Comparison of ENCODE assay signal across 18 mouse cellular contexts in the genomic region with DNA sequence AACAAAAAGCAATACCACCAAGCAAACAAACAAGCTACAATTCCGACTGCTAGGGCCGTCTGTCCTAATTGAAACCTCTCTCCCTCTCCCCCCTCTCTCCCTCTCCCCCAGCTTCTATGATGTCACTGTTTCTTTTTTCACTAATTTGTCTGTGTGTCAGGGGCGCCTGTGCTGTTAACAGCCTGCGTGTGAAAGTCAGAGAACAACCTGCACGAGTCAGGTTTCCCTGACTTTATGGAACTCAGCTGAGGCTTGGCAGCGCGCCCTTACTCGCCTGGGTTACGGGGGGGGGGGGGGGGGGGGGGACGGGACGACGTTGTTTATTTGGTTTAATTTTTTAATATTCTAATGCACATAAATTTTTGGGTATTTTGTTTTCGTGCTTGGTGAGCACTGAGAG. TPM values are rescaled to one million over a fixed set of nuclear protein-coding genes. Genes with fewer than 3 reads are reported as not detected.
A peak's percentile ranks its signal among the peaks of the same experiment; 100 is the strongest.
DNase-seq lines count a peak whose midpoint lies in the region; ATAC-seq lines count a peak whose summit lies in the region.
"Had no signal": no experiment of that assay in that cellular context is flagged by ENCODE, and none has a peak within 500 bp of the region (broad histone marks: within the 10 kb centered on the region; RNA-seq: fewer than 3 reads in every experiment).

No protein-coding gene starts in this region.

- 66% methylated on average over 9 of the region's 13 CpGs for WGBS in forebrain, embryonic 12.5 days
- WGBS in forebrain, embryonic 13.5 days: 62% methylated on average over 13 of the region's 13 CpGs
- 76% methylated on average over 13 of the region's 13 CpGs for WGBS in hindbrain, embryonic 13.5 days
- 74% methylated on average over 13 of the region's 13 CpGs for WGBS in hindbrain, embryonic 12.5 days
- WGBS in neural tube, embryonic 15.5 days: 60% methylated on average over 12 of the region's 13 CpGs

- no peak for ATAC-seq in forebrain, embryonic 12.5 days (ENCODE audit: low FRiP score)
- no peak for ATAC-seq in forebrain, embryonic 13.5 days
- ATAC-seq in hindbrain, embryonic 13.5 days (ENCODE audit: low FRiP score): no peak
- ATAC-seq in hindbrain, embryonic 12.5 days (ENCODE audit: low FRiP score): no peak
- ATAC-seq in activated CD4-positive, CD25-positive, alpha-beta regulatory T cell, adult 4 months: peak; percentile 15
- no peak for ATAC-seq in neural tube, embryonic 15.5 days (ENCODE audit: low FRiP score)
- ATAC-seq: forebrain, embryonic 14.5 days; hindbrain, embryonic 16.5 days had no signal

- peaks cover 12% of the 10 kb centered on the region; the same call in 1 of the 2 replicates for H3K27me3 ChIP-seq in forebrain, embryonic 12.5 days
- H3K27me3 ChIP-seq in forebrain, embryonic 13.5 days: peaks cover 5% of the 10 kb centered on the region; the same call in 1 of the 2 replicates
- 0 out of 2 replicates have a peak, but pooled peaks cover 6% of the 10 kb centered on the region for H3K27me3 ChIP-seq in hindbrain, embryonic 13.5 days
- H3K27me3 ChIP-seq in hindbrain, embryonic 12.5 days: 0 out of 2 replicates have a peak, but pooled peaks cover 2% of the 10 kb centered on the region
- H3K27me3 ChIP-seq in neural tube, embryonic 15.5 days (replicated peaks): no peaks in the 10 kb centered on the region

- no peaks in the 10 kb centered on the region for H3K36me3 ChIP-seq in forebrain, embryonic 12.5 days (replicated peaks)
- H3K36me3 ChIP-seq in forebrain, embryonic 13.5 days (ENCODE audit: poor library complexity, severe bottlenecking): no peaks in the 10 kb centered on the region
- H3K36me3 ChIP-seq in hindbrain, embryonic 13.5 days: no peaks in the 10 kb centered on the region
- H3K36me3 ChIP-seq in hindbrain, embryonic 12.5 days: no peaks in the 10 kb centered on the region
- no peaks in the 10 kb centered on the region for H3K36me3 ChIP-seq in neural tube, embryonic 15.5 days
- H3K36me3 ChIP-seq: liver, embryonic 13.5 days; midbrain, embryonic 10.5 days had no signal

- peaks cover 14% of the 10 kb centered on the region for H3K4me1 ChIP-seq in forebrain, embryonic 12.5 days
- H3K4me1 ChIP-seq in forebrain, embryonic 13.5 days: peaks cover 14% of the 10 kb centered on the region
- peaks cover 26% of the 10 kb centered on the region for H3K4me1 ChIP-seq in hindbrain, embryonic 13.5 days (replicated peaks)
- H3K4me1 ChIP-seq in hindbrain, embryonic 12.5 days: peaks cover 15% of the 10 kb centered on the region
- H3K4me1 ChIP-seq in neural tube, embryonic 15.5 days: peaks cover 36% of the 10 kb centered on the region

- H3K4me3 ChIP-seq in forebrain, embryonic 12.5 days (replicated peaks): no peak overlapping the region
- no peak overlapping the region for H3K4me3 ChIP-seq in forebrain, embryonic 13.5 days
- H3K4me3 ChIP-seq in hindbrain, embryonic 13.5 days: no peak overlapping the region
- H3K4me3 ChIP-seq in hindbrain, embryonic 12.5 days: no peak overlapping the region
- no peak overlapping the region for H3K4me3 ChIP-seq in neural tube, embryonic 15.5 days (replicated peaks)
- H3K4me3 ChIP-seq: liver, embryonic 13.5 days; midbrain, embryonic 10.5 days had no signal

- no peak overlapping the region for H3K27ac ChIP-seq in forebrain, embryonic 12.5 days
- no peak overlapping the region for H3K27ac ChIP-seq in forebrain, embryonic 13.5 days
- peak overlapping the region; percentile 12; the same call in 1 of the 2 replicates for H3K27ac ChIP-seq in hindbrain, embryonic 13.5 days
- no peak overlapping the region for H3K27ac ChIP-seq in hindbrain, embryonic 12.5 days
- H3K27ac ChIP-seq in neural tube, embryonic 15.5 days (replicated peaks): no peak overlapping the region
- H3K27ac ChIP-seq: liver, embryonic 13.5 days; midbrain, embryonic 10.5 days had no signal

- H3K4me2 ChIP-seq in forebrain, embryonic 12.5 days: no peak overlapping the region
- no peak overlapping the region for H3K4me2 ChIP-seq in forebrain, embryonic 13.5 days
- no peak overlapping the region for H3K4me2 ChIP-seq in hindbrain, embryonic 13.5 days
- no peak overlapping the region for H3K4me2 ChIP-seq in hindbrain, embryonic 12.5 days (replicated peaks)
- H3K4me2 ChIP-seq in neural tube, embryonic 15.5 days: no peak overlapping the region

- H3K9me3 ChIP-seq in forebrain, embryonic 12.5 days: no peaks in the 10 kb centered on the region
- H3K9me3 ChIP-seq in forebrain, embryonic 13.5 days (replicated peaks): no peaks in the 10 kb centered on the region
- H3K9me3 ChIP-seq in hindbrain, embryonic 13.5 days: no peaks in the 10 kb centered on the region
- no peaks in the 10 kb centered on the region for H3K9me3 ChIP-seq in hindbrain, embryonic 12.5 days (replicated peaks)
- H3K9me3 ChIP-seq in neural tube, embryonic 15.5 days (replicated peaks): no peaks in the 10 kb centered on the region
- H3K9me3 ChIP-seq: liver, embryonic 13.5 days; midbrain, embryonic 10.5 days had no signal

- DNase-seq in CD4-positive, CD25-positive, alpha-beta regulatory T cell, adult 2 months (ENCODE audit: low read depth, low spot score): peak; percentile 57
- no peak for DNase-seq in right cerebral cortex, postnatal 4 days
- DNase-seq: cerebellum, adult 11 months; embryo, embryonic 11 days; heart, adult 18-20 months; kidney, adult 9 months; liver, embryonic 13.5 days; lung, postnatal 10 days; thymus, adult 2 months had no signal

- 0 out of 2 replicates have a peak overlapping the region, but pooled peaks have one; percentile 7 for H3K9ac ChIP-seq in forebrain, embryonic 12.5 days
- no peak overlapping the region for H3K9ac ChIP-seq in forebrain, embryonic 13.5 days
- H3K9ac ChIP-seq in hindbrain, embryonic 13.5 days: no peak overlapping the region
- no peak overlapping the region for H3K9ac ChIP-seq in hindbrain, embryonic 12.5 days
- no peak overlapping the region for H3K9ac ChIP-seq in neural tube, embryonic 15.5 days (replicated peaks)
- H3K9ac ChIP-seq: liver, embryonic 13.5 days had no signal

RNA-seq across cellular contexts. Expression of gene Fnbp1, which starts 5.5 kb away (rescaled TPM):
- 16.3 and 18.9 TPM in 2 replicates for polyA plus RNA-seq in forebrain, embryonic 12.5 days (2016; fragmentation: Nextera tagmentation; extraction: Ambion mirVana)
- 12.5 and 12.7 TPM in 2 replicates for polyA plus RNA-seq in forebrain, embryonic 13.5 days (2015; fragmentation: Nextera tagmentation; extraction: Ambion mirVana)
- 20.7 and 21.9 TPM in 2 replicates for polyA plus RNA-seq in hindbrain, embryonic 13.5 days (2015; fragmentation: Nextera tagmentation; extraction: Ambion mirVana)
- polyA plus RNA-seq in hindbrain, embryonic 12.5 days (2016; fragmentation: Nextera tagmentation; extraction: Ambion mirVana): 18.7 and 19.9 TPM in 2 replicates
- polyA plus RNA-seq in activated CD4-positive, CD25-positive, alpha-beta regulatory T cell, adult 4 months (2017; shearing (Covaris generic)): 100 to 1,000 TPM in 1 of 2 experiments, 10 to 100 TPM in 1; 99.6 to 101 TPM
- 34.1 and 36.6 TPM in 2 replicates for polyA plus RNA-seq in neural tube, embryonic 15.5 days (2015; fragmentation: Nextera tagmentation; extraction: Ambion mirVana)

RNA-seq across cellular contexts. Expression of gene Gpr107, which starts 15.8 kb away (rescaled TPM):
- 38.8 and 41.4 TPM in 2 replicates for polyA plus RNA-seq in forebrain, embryonic 12.5 days (2016; fragmentation: Nextera tagmentation; extraction: Ambion mirVana)
- 28.6 and 34.3 TPM in 2 replicates for polyA plus RNA-seq in forebrain, embryonic 13.5 days (2015; fragmentation: Nextera tagmentation; extraction: Ambion mirVana)
- polyA plus RNA-seq in hindbrain, embryonic 13.5 days (2015; fragmentation: Nextera tagmentation; extraction: Ambion mirVana): 38.1 and 38.2 TPM in 2 replicates
- 43.1 and 46.6 TPM in 2 replicates for polyA plus RNA-seq in hindbrain, embryonic 12.5 days (2016; fragmentation: Nextera tagmentation; extraction: Ambion mirVana)
- polyA plus RNA-seq in activated CD4-positive, CD25-positive, alpha-beta regulatory T cell, adult 4 months (2017; shearing (Covaris generic)): 10 to 100 TPM; 44.8 to 45.0 TPM
- polyA plus RNA-seq in neural tube, embryonic 15.5 days (2015; fragmentation: Nextera tagmentation; extraction: Ambion mirVana): 33.7 and 36.3 TPM in 2 replicates
